Mouse (Mus musculus) midbrain, embryonic 12.5 days (tissue): Measurements from ENCODE around the gene Pard3b. TPM values are rescaled to one million over a fixed set of nuclear protein-coding genes. Genes with fewer than 3 reads are reported as not detected.

Experiments used
- ATAC-seq: fragments of 200-750 bp; cut with Nextera tagmentation; 2 replicates; pipeline ENCODE4 v1.8.0; 2017; ENCODE audit warnings: low read depth, moderate TSS enrichment, moderate library complexity; ENCODE audit not compliant: low FRiP score
- H3K27ac ChIP-seq: fragments of 300-500 bp; sonication (generic); replicated peaks from 2 replicates; pipeline ENCODE4 v1.5.1; 2016; ENCODE audit warnings: mild to moderate bottlenecking
- H3K27me3 ChIP-seq: fragments of 300-500 bp; sonication (generic); 2 replicates; pipeline ENCODE4 v1.6.1; 2016; ENCODE audit warnings: mild to moderate bottlenecking
- H3K36me3 ChIP-seq: fragments of 300-500 bp; sonication (generic); 2 replicates; pipeline ENCODE4 v1.6.1; 2016
- H3K4me1 ChIP-seq: fragments of 300-500 bp; sonication (generic); 2 replicates; pipeline ENCODE4 v1.6.1; 2016
- H3K4me2 ChIP-seq: fragments of 300-500 bp; sonication (generic); replicated peaks from 2 replicates; pipeline ENCODE4 v1.6.1; 2016; ENCODE audit warnings: mild to moderate bottlenecking, moderate library complexity
- H3K4me3 ChIP-seq: fragments of 300-500 bp; sonication (generic); 2 replicates; pipeline ENCODE4 v1.5.1; 2016; ENCODE audit warnings: mild to moderate bottlenecking
- H3K9ac ChIP-seq: fragments of 300-500 bp; sonication (generic); replicated peaks from 2 replicates; pipeline ENCODE4 v1.6.1; 2016; ENCODE audit warnings: mild to moderate bottlenecking, moderate library complexity
- H3K9me3 ChIP-seq: fragments of 300-500 bp; sonication (generic); 2 replicates; pipeline ENCODE4 v1.6.1; 2016; ENCODE audit warnings: mild to moderate bottlenecking
- WGBS: fragments of 180-500 bp; shearing (Covaris S2); methylation state at CpG from one replicate; pipeline ENCODE4 v1.1.7; 2016; 5-methylcytosine and 5-hydroxymethylcytosine counted together
- polyA plus RNA-seq: library from polyadenylated mRNA; unstranded; fragments of >200 nt; fragmentation: Nextera tagmentation; extraction: Ambion mirVana; gene quantifications from 2 replicates; pipeline ENCODE4 v1.2.1, GENCODE M21; 2016

The Pard3b gene
- polyA plus RNA-seq, 1 experiment from 2014 or later, result 18.5 TPM

- no peaks in the 10 kb centered on the region for H3K27me3 ChIP-seq
- no peak overlapping the region for H3K9ac ChIP-seq
- no peak for ATAC-seq
- no peaks in the 10 kb centered on the region for H3K36me3 ChIP-seq
- no peak overlapping the region for H3K4me2 ChIP-seq
- no peak overlapping the region for H3K27ac ChIP-seq
- 74% methylated on average over 8 of the region's 8 CpGs for WGBS
- no peaks in the 10 kb centered on the region for H3K4me1 ChIP-seq
- no peak overlapping the region for H3K4me3 ChIP-seq
- no peaks in the 10 kb centered on the region for H3K9me3 ChIP-seq
Observed at GRCm38 (mm10) chr1:62465536-62465935, 826.9 kb downstream of the Pard3b start.

DNA sequence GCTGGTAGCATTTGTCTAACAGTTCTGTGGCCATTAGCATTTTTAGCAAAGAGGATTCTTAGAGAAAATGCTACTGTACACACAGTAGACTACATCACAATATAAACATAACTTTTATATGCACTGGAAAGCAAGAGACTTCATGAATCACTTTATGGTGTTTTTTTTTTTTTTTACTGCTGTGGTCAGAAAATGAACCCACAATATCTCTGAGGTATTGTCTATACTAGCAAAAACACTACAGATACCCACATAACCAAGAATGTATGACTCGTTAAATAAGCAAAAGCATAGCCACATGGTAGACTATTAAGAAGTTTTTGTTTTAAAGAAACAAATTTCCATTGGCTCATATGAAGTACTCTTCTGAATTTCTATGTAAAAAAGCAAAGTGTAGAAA, 827.9 kb downstream of the Pard3b start:
- Histone ChIP-seq H3K9me3 (no peaks in the 10 kb centered on the region), H3K27me3 (no peaks in the 10 kb centered on the region), H3K4me2 (no peak overlapping the region), H3K9ac (no peak overlapping the region), H3K36me3 (no peaks in the 10 kb centered on the region), H3K27ac (no peak overlapping the region), H3K4me1 (no peaks in the 10 kb centered on the region), H3K4me3 (no peak overlapping the region)
- 91% methylated on average over 1 of the region's 1 CpGs for WGBS
- ATAC-seq, result no peak

DNA sequence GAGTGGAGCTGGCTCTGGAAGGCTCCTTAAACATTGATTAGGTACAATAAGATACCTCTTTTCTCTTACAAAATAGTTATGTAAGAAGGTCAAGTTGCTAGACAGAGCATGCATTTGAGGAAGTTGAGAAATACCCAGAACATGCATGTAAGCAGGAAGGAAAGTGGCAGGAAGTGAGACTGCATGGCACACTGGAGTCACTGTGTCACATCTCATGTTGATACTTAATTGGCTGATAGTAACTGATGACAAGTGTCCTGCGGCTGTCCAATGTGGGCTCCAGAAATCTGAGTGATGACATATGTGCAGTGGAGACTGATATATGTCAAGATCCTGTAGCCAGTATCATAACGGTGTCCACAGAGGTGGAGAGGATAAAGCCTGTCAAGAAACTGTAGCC, 844.4 kb downstream of the Pard3b start:
- Histone ChIP-seq H3K27ac (no peak overlapping the region), H3K9ac (no peak overlapping the region)

GRCm38 (mm10) chr1:62488871-62489270, 850.2 kb downstream of the Pard3b start:
- H3K36me3 ChIP-seq, result no peaks in the 10 kb centered on the region
- H3K4me3 ChIP-seq, result no peak overlapping the region
- H3K27ac ChIP-seq, result no peak overlapping the region
- ATAC-seq, result no peak
- no peaks in the 10 kb centered on the region for H3K27me3 ChIP-seq
- H3K4me1 ChIP-seq, result no peaks in the 10 kb centered on the region; the same call in 1 of the 2 replicates
- H3K4me2 ChIP-seq, result no peak overlapping the region
- WGBS, result 67% methylated on average over 6 of the region's 6 CpGs
- H3K9ac ChIP-seq, result no peak overlapping the region
- no peaks in the 10 kb centered on the region for H3K9me3 ChIP-seq

More for the DNA sequence above, 844.4 kb downstream of the Pard3b start:
- WGBS, result 93% methylated on average over 2 of the region's 2 CpGs
- Histone ChIP-seq H3K4me2 (no peak overlapping the region), H3K4me3 (no peak overlapping the region), H3K27me3 (no peaks in the 10 kb centered on the region), H3K36me3 (no peaks in the 10 kb centered on the region), H3K9me3 (no peaks in the 10 kb centered on the region), H3K4me1 (no peaks in the 10 kb centered on the region)
- ATAC-seq, result no peak

- H3K9me3 ChIP-seq, result no peaks in the 10 kb centered on the region
- no peak overlapping the region for H3K9ac ChIP-seq
- no peaks in the 10 kb centered on the region for H3K27me3 ChIP-seq
- H3K4me3 ChIP-seq, result no peak overlapping the region
- H3K4me1 ChIP-seq, result no peaks in the 10 kb centered on the region
- no peak for ATAC-seq
- H3K36me3 ChIP-seq, result no peaks in the 10 kb centered on the region
- H3K27ac ChIP-seq, result no peak overlapping the region
- no peak overlapping the region for H3K4me2 ChIP-seq
- WGBS, result 79% methylated on average over 5 of the region's 5 CpGs
Observed at GRCm38 (mm10) chr1:62499146-62499545, 860.5 kb downstream of the Pard3b start.

DNA sequence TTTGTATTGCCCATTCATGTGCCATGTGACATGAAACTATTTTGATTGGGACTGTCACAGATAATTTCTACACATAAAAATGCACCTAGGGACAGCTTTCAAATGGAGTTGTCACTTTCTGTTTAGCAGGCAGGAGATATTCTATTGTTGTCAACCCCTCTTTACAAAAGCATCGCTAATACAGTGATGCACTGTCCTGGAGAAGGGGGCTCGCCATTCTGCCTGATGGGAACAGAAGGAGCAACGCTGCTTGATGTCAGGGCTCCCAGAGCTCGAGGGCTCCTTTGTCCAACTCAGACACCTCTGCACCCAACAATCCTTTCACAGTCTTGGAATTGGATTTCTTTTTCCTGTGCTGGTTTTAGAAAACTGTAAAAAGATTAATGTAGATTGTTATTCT, 871.9 kb downstream of the Pard3b start:
- 76% methylated on average over 4 of the region's 4 CpGs for WGBS
- ATAC-seq, result no peak
- H3K4me1 ChIP-seq, result no peaks in the 10 kb centered on the region

GRCm38 (mm10) chr1:62511681-62512080, 873.1 kb downstream of the Pard3b start:
- no peak for ATAC-seq
- no peaks in the 10 kb centered on the region for H3K9me3 ChIP-seq
- no peaks in the 10 kb centered on the region for H3K36me3 ChIP-seq
- no peak overlapping the region for H3K4me2 ChIP-seq
- H3K27me3 ChIP-seq, result no peaks in the 10 kb centered on the region
- no peaks in the 10 kb centered on the region for H3K4me1 ChIP-seq
- H3K9ac ChIP-seq, result no peak overlapping the region
- WGBS, result 78% methylated on average over 3 of the region's 3 CpGs
- H3K27ac ChIP-seq, result no peak overlapping the region
- no peak overlapping the region for H3K4me3 ChIP-seq

More for the DNA sequence above, 871.9 kb downstream of the Pard3b start:
- H3K27me3 ChIP-seq, result no peaks in the 10 kb centered on the region
- no peak overlapping the region for H3K4me3 ChIP-seq
- no peak overlapping the region for H3K27ac ChIP-seq
- H3K36me3 ChIP-seq, result no peaks in the 10 kb centered on the region
- H3K9me3 ChIP-seq, result no peaks in the 10 kb centered on the region
- no peak overlapping the region for H3K4me2 ChIP-seq
- H3K9ac ChIP-seq, result no peak overlapping the region

DNA sequence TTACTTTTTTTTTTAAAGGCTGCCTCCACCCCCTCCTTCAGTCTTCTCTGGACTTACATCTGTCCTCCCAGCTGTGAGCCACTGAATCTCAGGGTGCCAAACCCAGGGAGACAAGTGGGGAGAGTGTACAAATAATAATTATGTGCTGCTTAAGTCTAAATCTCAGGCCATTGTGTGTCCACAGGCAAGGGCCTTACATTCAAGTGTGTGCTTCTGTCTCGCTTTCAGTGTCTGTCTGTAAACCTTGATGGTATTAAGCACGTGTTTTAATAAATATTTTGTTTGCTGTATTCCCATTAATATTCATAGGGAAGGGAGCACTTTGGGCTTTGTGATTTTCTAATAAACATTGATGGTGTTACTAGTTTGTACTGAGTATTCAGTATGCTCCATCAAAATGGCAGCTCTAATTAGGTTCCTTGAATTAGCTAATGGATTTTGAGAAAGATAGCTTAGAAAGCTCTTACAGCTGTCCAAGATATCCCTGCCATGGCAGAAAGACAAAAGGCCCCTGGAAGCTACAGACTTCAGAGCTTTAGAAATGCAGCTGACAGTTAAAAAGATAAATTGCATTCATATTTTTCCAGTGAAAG, 880.1 kb downstream of the Pard3b start:
- 0 out of 2 replicates have a peak, but pooled peaks have one; percentile 23 for ATAC-seq

GRCm38 (mm10) chr1:62521368-62521767, 882.7 kb downstream of the Pard3b start:
- no peak for ATAC-seq
- H3K36me3 ChIP-seq, result no peaks in the 10 kb centered on the region
- no peak overlapping the region for H3K4me3 ChIP-seq
- H3K9ac ChIP-seq, result no peak overlapping the region
- H3K27me3 ChIP-seq, result no peaks in the 10 kb centered on the region
- H3K4me1 ChIP-seq, result peaks cover 13% of the 10 kb centered on the region
- 88% methylated on average over 7 of the region's 7 CpGs for WGBS
- H3K27ac ChIP-seq, result no peak overlapping the region
- H3K4me2 ChIP-seq, result no peak overlapping the region
- H3K9me3 ChIP-seq, result no peaks in the 10 kb centered on the region

More for the DNA sequence above, 880.1 kb downstream of the Pard3b start:
- no peak overlapping the region for H3K4me2 ChIP-seq
- H3K27me3 ChIP-seq, result no peaks in the 10 kb centered on the region
- no peaks in the 10 kb centered on the region for H3K9me3 ChIP-seq
- WGBS, result 49% methylated on average over 2 of the region's 2 CpGs
- H3K36me3 ChIP-seq, result no peaks in the 10 kb centered on the region
- no peak overlapping the region for H3K9ac ChIP-seq
- H3K4me1 ChIP-seq, result peaks cover 13% of the 10 kb centered on the region
- H3K4me3 ChIP-seq, result no peak overlapping the region
- H3K27ac ChIP-seq, result no peak overlapping the region

DNA sequence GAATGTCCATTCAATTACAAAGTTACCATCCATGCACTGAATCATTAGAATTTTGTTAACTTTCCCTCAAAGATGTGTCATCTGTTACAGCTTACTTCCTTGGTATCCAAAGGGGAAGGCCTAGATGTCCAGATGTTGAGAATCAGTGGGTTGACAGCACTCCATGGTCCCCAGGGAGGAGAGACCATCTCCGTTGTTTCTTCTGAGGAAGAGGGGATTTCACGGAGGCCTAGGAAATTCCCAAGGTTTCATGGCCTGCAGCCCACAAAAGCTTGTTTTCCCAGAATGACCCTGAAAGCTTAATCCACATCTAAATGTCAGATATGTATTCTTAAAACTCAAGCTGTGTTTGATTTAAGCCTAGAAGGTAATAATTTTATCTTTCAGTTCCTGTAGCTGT, 884.1 kb downstream of the Pard3b start:
- ATAC-seq, result no peak
- Histone ChIP-seq H3K27me3 (no peaks in the 10 kb centered on the region), H3K4me2 (no peak overlapping the region), H3K4me3 (no peak overlapping the region), H3K9me3 (no peaks in the 10 kb centered on the region), H3K4me1 (peaks cover 13% of the 10 kb centered on the region), H3K36me3 (no peaks in the 10 kb centered on the region), H3K9ac (no peak overlapping the region), H3K27ac (no peak overlapping the region)
- WGBS, result 70% methylated on average over 2 of the region's 2 CpGs

- H3K27me3 ChIP-seq, result no peaks in the 10 kb centered on the region
- H3K9me3 ChIP-seq, result no peaks in the 10 kb centered on the region
- ATAC-seq, result no peak
- no peak overlapping the region for H3K4me2 ChIP-seq
- no peak overlapping the region for H3K27ac ChIP-seq
- no peak overlapping the region for H3K9ac ChIP-seq
- no peak overlapping the region for H3K4me3 ChIP-seq
- H3K36me3 ChIP-seq, result no peaks in the 10 kb centered on the region
- WGBS, result 74% methylated on average over 7 of the region's 7 CpGs
- H3K4me1 ChIP-seq, result no peaks in the 10 kb centered on the region
Observed at GRCm38 (mm10) chr1:62527788-62528187, 889.2 kb downstream of the Pard3b start.

- Histone ChIP-seq H3K4me2 (no peak overlapping the region), H3K9ac (no peak overlapping the region), H3K9me3 (no peaks in the 10 kb centered on the region), H3K27me3 (no peaks in the 10 kb centered on the region), H3K36me3 (no peaks in the 10 kb centered on the region), H3K27ac (no peak overlapping the region), H3K4me1 (no peaks in the 10 kb centered on the region), H3K4me3 (no peak overlapping the region)
- WGBS, result 57% methylated on average over 8 of the region's 8 CpGs
- ATAC-seq, result no peak
Observed at GRCm38 (mm10) chr1:62529941-62530340, 891.3 kb downstream of the Pard3b start.
